Mouse (Mus musculus): ENCODE results near the gene Slc47a2. TPM values are rescaled to one million over a fixed set of nuclear protein-coding genes. Genes with fewer than 3 reads are reported as not detected.

The Slc47a2 gene
- polyA plus RNA-seq, 1 experiment from 2014 or later, result not detected

- Histone ChIP-seq H3K4me2 (replicated peaks; ENCODE audit: low read depth, low read length) (no peak overlapping the region), H3K36me3 (ENCODE audit: control insufficient read depth, insufficient read depth, low read length) (no peaks in the 10 kb centered on the region), H3K27me3 (ENCODE audit: control insufficient read depth, insufficient read depth, low read length) (no peaks in the 10 kb centered on the region), H3K4me3 (ENCODE audit: low read depth, low read length) (no peak overlapping the region), H3K4me1 (ENCODE audit: control insufficient read depth, insufficient read depth, low read length) (no peaks in the 10 kb centered on the region), H3K9ac (replicated peaks; ENCODE audit: low read depth, low read length) (no peak overlapping the region), H3K9me3 (ENCODE audit: control insufficient read depth, low read depth, low read length) (no peaks in the 10 kb centered on the region), H3K27ac (ENCODE audit: low read length) (no peak overlapping the region)
- no peak for ATAC-seq (ENCODE audit: insufficient number of reproducible peaks, insufficient read depth, low FRiP score, low read depth)
- WGBS, result 66% methylated on average over 2 of the region's 2 CpGs
Observed at GRCm38 (mm10) chr11:61293251-61293650, 49.4 kb downstream of the Slc47a2 start.

- WGBS, result 73% methylated on average over 6 of the region's 6 CpGs
- no peak for ATAC-seq (ENCODE audit: insufficient number of reproducible peaks, insufficient read depth, low FRiP score, low read depth)
- H3K4me2 ChIP-seq (replicated peaks; ENCODE audit: low read depth, low read length), result no peak overlapping the region
- H3K9ac ChIP-seq (replicated peaks; ENCODE audit: low read depth, low read length), result no peak overlapping the region
- H3K9me3 ChIP-seq (ENCODE audit: control insufficient read depth, low read depth, low read length), result no peaks in the 10 kb centered on the region
- H3K27ac ChIP-seq (ENCODE audit: low read length), result no peak overlapping the region
- no peaks in the 10 kb centered on the region for H3K4me1 ChIP-seq (ENCODE audit: control insufficient read depth, insufficient read depth, low read length)
- H3K27me3 ChIP-seq (ENCODE audit: control insufficient read depth, insufficient read depth, low read length), result no peaks in the 10 kb centered on the region
- H3K36me3 ChIP-seq (ENCODE audit: control insufficient read depth, insufficient read depth, low read length), result no peaks in the 10 kb centered on the region
- no peak overlapping the region for H3K4me3 ChIP-seq (ENCODE audit: low read depth, low read length)
Observed at GRCm38 (mm10) chr11:61284323-61284722, 58.3 kb downstream of the Slc47a2 start.

GRCm38 (mm10) chr11:61283414-61284049 lies 59.1 kb downstream of the Slc47a2 start:
- Histone ChIP-seq H3K4me3 (ENCODE audit: low read depth, low read length) (no peak overlapping the region), H3K36me3 (ENCODE audit: control insufficient read depth, insufficient read depth, low read length) (no peaks in the 10 kb centered on the region), H3K27ac (ENCODE audit: low read length) (no peak overlapping the region), H3K27me3 (ENCODE audit: control insufficient read depth, insufficient read depth, low read length) (no peaks in the 10 kb centered on the region), H3K9ac (replicated peaks; ENCODE audit: low read depth, low read length) (no peak overlapping the region), H3K4me2 (replicated peaks; ENCODE audit: low read depth, low read length) (no peak overlapping the region), H3K4me1 (ENCODE audit: control insufficient read depth, insufficient read depth, low read length) (no peaks in the 10 kb centered on the region), H3K9me3 (ENCODE audit: control insufficient read depth, low read depth, low read length) (no peaks in the 10 kb centered on the region)
- no peak for ATAC-seq (ENCODE audit: insufficient number of reproducible peaks, insufficient read depth, low FRiP score, low read depth)
- 81% methylated on average over 10 of the region's 10 CpGs for WGBS

- Histone ChIP-seq H3K27ac (ENCODE audit: low read length) (peak overlapping the region; percentile 44; the same call in 1 of the 2 replicates), H3K27me3 (ENCODE audit: control insufficient read depth, insufficient read depth, low read length) (no peaks in the 10 kb centered on the region)
- WGBS, result 71% methylated on average over 8 of the region's 8 CpGs
Observed at GRCm38 (mm10) chr11:61278445-61279077, 64.1 kb downstream of the Slc47a2 start.

GRCm38 (mm10) chr11:61277937-61278336 lies 64.7 kb downstream of the Slc47a2 start:
- no peaks in the 10 kb centered on the region for H3K4me1 ChIP-seq (ENCODE audit: control insufficient read depth, insufficient read depth, low read length)
- H3K4me2 ChIP-seq (replicated peaks; ENCODE audit: low read depth, low read length), result no peak overlapping the region
- peak overlapping the region; percentile 44; the same call in 1 of the 2 replicates for H3K27ac ChIP-seq (ENCODE audit: low read length)
- H3K36me3 ChIP-seq (ENCODE audit: control insufficient read depth, insufficient read depth, low read length), result no peaks in the 10 kb centered on the region
- no peaks in the 10 kb centered on the region for H3K27me3 ChIP-seq (ENCODE audit: control insufficient read depth, insufficient read depth, low read length)
- no peak overlapping the region for H3K9ac ChIP-seq (replicated peaks; ENCODE audit: low read depth, low read length)
- no peak for ATAC-seq (ENCODE audit: insufficient number of reproducible peaks, insufficient read depth, low FRiP score, low read depth)
- no peaks in the 10 kb centered on the region for H3K9me3 ChIP-seq (ENCODE audit: control insufficient read depth, low read depth, low read length)
- WGBS, result 48% methylated on average over 2 of the region's 2 CpGs
- H3K4me3 ChIP-seq (ENCODE audit: low read depth, low read length), result no peak overlapping the region

More at GRCm38 (mm10) chr11:61278445-61279077, 64.1 kb downstream of the Slc47a2 start:
- ATAC-seq (ENCODE audit: insufficient number of reproducible peaks, insufficient read depth, low FRiP score, low read depth), result no peak
- no peak overlapping the region for H3K4me2 ChIP-seq (replicated peaks; ENCODE audit: low read depth, low read length)
- H3K9me3 ChIP-seq (ENCODE audit: control insufficient read depth, low read depth, low read length), result no peaks in the 10 kb centered on the region
- H3K9ac ChIP-seq (replicated peaks; ENCODE audit: low read depth, low read length), result no peak overlapping the region
- H3K36me3 ChIP-seq (ENCODE audit: control insufficient read depth, insufficient read depth, low read length), result no peaks in the 10 kb centered on the region
- H3K4me3 ChIP-seq (ENCODE audit: low read depth, low read length), result no peak overlapping the region
- H3K4me1 ChIP-seq (ENCODE audit: control insufficient read depth, insufficient read depth, low read length), result no peaks in the 10 kb centered on the region

GRCm38 (mm10) chr11:61276482-61276881 lies 66.2 kb downstream of the Slc47a2 start:
- Histone ChIP-seq H3K4me3 (ENCODE audit: low read depth, low read length) (no peak overlapping the region), H3K27me3 (ENCODE audit: control insufficient read depth, insufficient read depth, low read length) (no peaks in the 10 kb centered on the region), H3K27ac (ENCODE audit: low read length) (no peak overlapping the region), H3K9ac (replicated peaks; ENCODE audit: low read depth, low read length) (no peak overlapping the region), H3K36me3 (ENCODE audit: control insufficient read depth, insufficient read depth, low read length) (no peaks in the 10 kb centered on the region), H3K9me3 (ENCODE audit: control insufficient read depth, low read depth, low read length) (no peaks in the 10 kb centered on the region), H3K4me1 (ENCODE audit: control insufficient read depth, insufficient read depth, low read length) (no peaks in the 10 kb centered on the region), H3K4me2 (replicated peaks; ENCODE audit: low read depth, low read length) (no peak overlapping the region)
- ATAC-seq (ENCODE audit: insufficient number of reproducible peaks, insufficient read depth, low FRiP score, low read depth), result no peak
- 73% methylated on average over 3 of the region's 3 CpGs for WGBS

- Histone ChIP-seq H3K27me3 (ENCODE audit: control insufficient read depth, insufficient read depth, low read length) (no peaks in the 10 kb centered on the region), H3K4me3 (ENCODE audit: low read depth, low read length) (no peak overlapping the region), H3K4me2 (replicated peaks; ENCODE audit: low read depth, low read length) (no peak overlapping the region), H3K4me1 (ENCODE audit: control insufficient read depth, insufficient read depth, low read length) (no peaks in the 10 kb centered on the region), H3K36me3 (ENCODE audit: control insufficient read depth, insufficient read depth, low read length) (no peaks in the 10 kb centered on the region), H3K27ac (ENCODE audit: low read length) (no peak overlapping the region), H3K9me3 (ENCODE audit: control insufficient read depth, low read depth, low read length) (no peaks in the 10 kb centered on the region), H3K9ac (replicated peaks; ENCODE audit: low read depth, low read length) (no peak overlapping the region)
- no peak for ATAC-seq (ENCODE audit: insufficient number of reproducible peaks, insufficient read depth, low FRiP score, low read depth)
- WGBS, result 40% methylated on average over 8 of the region's 8 CpGs
Observed at GRCm38 (mm10) chr11:61275106-61275505, 67.6 kb downstream of the Slc47a2 start.

- Histone ChIP-seq H3K4me3 (ENCODE audit: low read depth, low read length) (no peak overlapping the region), H3K9me3 (ENCODE audit: control insufficient read depth, low read depth, low read length) (no peaks in the 10 kb centered on the region), H3K27ac (ENCODE audit: low read length) (no peak overlapping the region), H3K4me1 (ENCODE audit: control insufficient read depth, insufficient read depth, low read length) (no peaks in the 10 kb centered on the region), H3K9ac (replicated peaks; ENCODE audit: low read depth, low read length) (no peak overlapping the region), H3K27me3 (ENCODE audit: control insufficient read depth, insufficient read depth, low read length) (no peaks in the 10 kb centered on the region), H3K36me3 (ENCODE audit: control insufficient read depth, insufficient read depth, low read length) (no peaks in the 10 kb centered on the region), H3K4me2 (replicated peaks; ENCODE audit: low read depth, low read length) (no peak overlapping the region)
- ATAC-seq (ENCODE audit: insufficient number of reproducible peaks, insufficient read depth, low FRiP score, low read depth), result no peak
- 61% methylated on average over 1 of the region's 1 CpGs for WGBS
Observed at GRCm38 (mm10) chr11:61274421-61274820, 68.2 kb downstream of the Slc47a2 start.

All from stomach, embryonic 14.5 days (tissue).